Mouse (Mus musculus): Measurements from ENCODE around the gene Lpcat2.

DNA sequence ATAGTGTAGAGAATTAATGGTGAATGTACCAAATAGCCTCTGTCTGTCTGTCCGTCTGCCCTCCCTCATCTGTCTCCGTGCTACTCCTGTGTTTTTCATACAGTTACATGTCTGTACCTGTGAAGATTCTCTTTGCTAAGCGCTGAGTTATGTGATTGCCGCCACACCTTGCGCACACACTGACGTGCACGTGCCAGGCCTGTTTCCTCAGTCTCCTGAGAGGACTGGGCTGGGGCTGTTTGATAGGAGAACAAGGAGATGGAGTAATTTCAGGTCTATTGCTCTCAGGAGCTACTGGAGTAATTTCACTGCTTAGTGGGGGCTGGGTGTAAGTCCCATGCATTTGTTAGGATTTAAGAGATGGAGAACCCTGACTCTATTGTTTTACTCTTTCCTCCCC, 39.9 kb downstream of the Lpcat2 start:
- TF ChIP-seq POLR2A (IDR thresholded peaks at IDR 0.05; ENCODE audit: control insufficient read depth, low read depth, low read length) (no peak), CTCF (IDR thresholded peaks at IDR 0.05; ENCODE audit: control insufficient read depth, insufficient read depth, insufficient replicate concordance, low read depth, low read length) (no peak)

Data from testis, adult 2 months (tissue).